Mouse (Mus musculus): Measurements from ENCODE around the gene Olfr270. TPM values are rescaled to one million over a fixed set of nuclear protein-coding genes. Genes with fewer than 3 reads are reported as not detected.

Olfr270 gene
- polyA plus RNA-seq, 1 experiment from 2014 or later: not detected

GRCm38 (mm10) chr4:53011732-53012361 is 47.5 kb downstream of the Olfr270 start, which contains the start of gene Nipsnap3b:
TSS of gene Nipsnap3b (plus strand) at chr4:53011880.
- peaks cover 25% of the 10 kb centered on the region for H3K79me2 ChIP-seq (ENCODE audit: inconsistent target)
- WGBS (ENCODE audit: missing documents): 2% methylated on average over 59 of the region's 63 CpGs
- H3K4me3 ChIP-seq (ENCODE audit: inconsistent target): peak within 1 kb of the TSS; percentile 52
- H3K36me3 ChIP-seq (ENCODE audit: inconsistent target): peaks cover 22% of the 10 kb centered on the region
- H3K27ac ChIP-seq: no peak within 1 kb of the TSS

DNA sequence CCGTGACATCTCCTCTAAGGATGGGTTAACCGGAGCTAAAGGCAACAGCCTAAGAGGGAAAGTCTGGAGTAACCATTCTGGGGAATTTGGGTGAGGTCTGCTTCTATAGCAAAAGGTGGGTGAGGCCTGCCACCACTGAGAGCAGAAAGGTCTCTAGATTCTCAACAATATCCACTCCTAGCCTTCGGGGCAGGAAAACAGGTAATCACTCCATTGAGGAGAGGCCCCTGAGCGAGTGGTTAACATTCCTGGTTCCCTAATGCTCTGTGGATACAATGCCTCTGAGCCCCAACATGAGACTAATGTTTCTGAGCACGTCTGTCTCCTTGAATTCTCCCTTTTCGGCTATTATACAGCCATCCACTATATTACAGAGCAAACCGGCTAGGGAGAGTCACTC is 50.1 kb downstream of the Olfr270 start:
- Histone ChIP-seq H3K79me2 (ENCODE audit: inconsistent target) (peaks cover 25% of the 10 kb centered on the region), H3K4me3 (ENCODE audit: inconsistent target) (no peak overlapping the region), H3K36me3 (ENCODE audit: inconsistent target) (peaks cover 48% of the 10 kb centered on the region), H3K27ac (no peak overlapping the region)
- WGBS (ENCODE audit: missing documents): 86% methylated on average over 6 of the region's 7 CpGs

DNA sequence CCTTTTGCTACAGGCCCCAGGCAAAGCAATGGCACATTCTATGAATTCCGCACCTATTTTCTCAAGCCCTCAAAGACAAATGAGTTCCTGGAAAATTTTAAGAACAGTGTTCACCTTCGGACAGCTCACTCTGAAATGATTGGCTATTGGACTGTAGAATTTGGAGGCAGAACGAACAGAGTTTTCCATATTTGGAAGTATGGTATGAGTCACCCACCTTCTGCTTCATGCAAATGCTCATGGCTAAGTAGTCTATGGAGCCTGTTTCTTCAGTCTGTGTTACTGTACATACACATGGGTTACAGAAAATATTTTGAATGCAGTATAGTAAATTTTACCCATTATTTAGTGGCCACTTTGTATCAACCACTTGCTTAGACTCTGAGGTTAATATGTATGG is 50.7 kb downstream of the Olfr270 start:
- no peak overlapping the region for H3K4me3 ChIP-seq (ENCODE audit: inconsistent target)
- WGBS (ENCODE audit: missing documents): 100% methylated on average over 3 of the region's 3 CpGs
- H3K27ac ChIP-seq: no peak overlapping the region
- H3K36me3 ChIP-seq (ENCODE audit: inconsistent target): peaks cover 54% of the 10 kb centered on the region
- H3K79me2 ChIP-seq (ENCODE audit: inconsistent target): peaks cover 25% of the 10 kb centered on the region

- Histone ChIP-seq H3K27ac (no peak overlapping the region), H3K36me3 (ENCODE audit: inconsistent target) (peaks cover 84% of the 10 kb centered on the region), H3K4me3 (ENCODE audit: inconsistent target) (no peak overlapping the region), H3K79me2 (ENCODE audit: inconsistent target) (peaks cover 13% of the 10 kb centered on the region; the same call in 1 of the 2 replicates)
- 100% methylated on average over 1 of the region's 1 CpGs for WGBS (ENCODE audit: missing documents)
These were observed 54.0 kb downstream of the Olfr270 start for GRCm38 (mm10) chr4:53018392-53018791.

Other genes starting within 250 kb of the Olfr270 start
- gene Olfr275, start 149.9 kb upstream of the Olfr270 start, polyA plus RNA-seq (2018): not detected in 3 replicates
- not detected in 3 replicates for gene Olfr273, start 105.3 kb upstream of the Olfr270 start, polyA plus RNA-seq (2018)
- gene Olfr272, start 45.4 kb upstream of the Olfr270 start, polyA plus RNA-seq (2018): not detected in 3 replicates
- not detected in 3 replicates for gene Nipsnap3a, start 24.7 kb downstream of the Olfr270 start, polyA plus RNA-seq (2018)
- gene Nipsnap3b, start 47.3 kb downstream of the Olfr270 start, polyA plus RNA-seq (2018): 26.6 to 61.6 TPM (median 43.5 TPM) in 3 replicates
- 100 to 236 TPM (median 160 TPM) in 3 replicates for gene Abca1, start 195.3 kb downstream of the Olfr270 start, polyA plus RNA-seq (2018)

Data from macrophage (primary cell).